ENCODE assay signal across 8 mouse cellular contexts in genomic region chr12:69447962-69448767, GRCm38 (mm10).
DNase-seq lines count a peak whose midpoint lies in the region; ATAC-seq and TF ChIP-seq lines count a peak whose summit lies in the region.

No protein-coding gene starts in this region.

- no peaks in the 10 kb centered on the region for H3K27me3 ChIP-seq in intestine, embryonic 15.5 days (replicated peaks)

- TF ChIP-seq POLR2A in lung, adult 2 months (IDR thresholded peaks at IDR 0.05; ENCODE audit: borderline replicate concordance, extremely low read depth, low read depth, low read length): peak; percentile 64; the same call in 1 of the 2 replicates

- no peak for TF ChIP-seq CTCF in lung, adult 2 months (IDR thresholded peaks at IDR 0.05; ENCODE audit: insufficient read depth, low read length)

- no peak overlapping the region for H3K4me3 ChIP-seq in intestine, embryonic 15.5 days (replicated peaks)
- peak overlapping the region; percentile 42 for H3K4me3 ChIP-seq in lung, adult 2 months (replicated peaks; ENCODE audit: extremely low read depth, low read depth, low read length)

- DNase-seq in adrenal gland, postnatal 14 days: peak; percentile 37
- no peak for DNase-seq in adrenal gland, postnatal 10 days
- DNase-seq in urinary bladder, postnatal 14 days (ENCODE audit: low spot score): peak; percentile 59
- no peak for DNase-seq in urinary bladder, postnatal 25 days (ENCODE audit: low spot score)
- DNase-seq in lung, adult 2 months: peak; percentile 71
- peak; percentile 34 to 42 for DNase-seq in spleen, postnatal 14 days (ENCODE audit: low spot score in 2 of 2)
- DNase-seq in retina, postnatal 1 day: no peak

- H3K36me3 ChIP-seq in intestine, embryonic 15.5 days: no peaks in the 10 kb centered on the region

- H3K9ac ChIP-seq in intestine, embryonic 15.5 days: peak overlapping the region; percentile 2; the same call in 1 of the 2 replicates

- peak overlapping the region; percentile 51 for H3K27ac ChIP-seq in intestine, embryonic 15.5 days

- 27% methylated on average over 14 of the region's 14 CpGs for WGBS in intestine, embryonic 15.5 days
- WGBS in lung, adult 2 months: 10% methylated on average over 14 of the region's 14 CpGs

- ATAC-seq in intestine, embryonic 15.5 days: 0 out of 2 replicates have a peak, but pooled peaks have one; percentile 14

- peaks cover 26% of the 10 kb centered on the region for H3K4me1 ChIP-seq in intestine, embryonic 15.5 days (replicated peaks)
- H3K4me1 ChIP-seq in lung, adult 2 months (ENCODE audit: control insufficient read depth, insufficient read depth, low read length): peaks cover 24% of the 10 kb centered on the region

- H3K9me3 ChIP-seq in intestine, embryonic 15.5 days: no peaks in the 10 kb centered on the region

- peak overlapping the region; percentile 47 for H3K4me2 ChIP-seq in intestine, embryonic 15.5 days (replicated peaks)

Comparison
In these comparisons a context has a peak if more than half of its experiments do, and no peak if none do; other contexts are left out.
1. DNase-seq: peak in adrenal gland, postnatal 14 days (single experiment), urinary bladder, postnatal 14 days (single experiment), lung, adult 2 months (single experiment) and spleen, postnatal 14 days (2 of 2); none in adrenal gland, postnatal 10 days (single experiment), urinary bladder, postnatal 25 days (single experiment) and retina, postnatal 1 day (single experiment).